Mouse (Mus musculus) cerebellum, adult 2 months (tissue): Measurements from ENCODE around the gene Maats1.

ENCODE experiments used
- CTCF ChIP-seq: fragments of 200-500 bp; IDR thresholded peaks from 2 replicates; pipeline ENCODE4 v1.5.1; 2011; ENCODE audit warnings: low read depth, mild to moderate bottlenecking, control low read depth, low read length, moderate library complexity, borderline replicate concordance; ENCODE audit not compliant: insufficient read depth
- POLR2A ChIP-seq: fragments of 200-500 bp; IDR thresholded peaks from 2 replicates; pipeline ENCODE4 v1.6.1; 2011; ENCODE audit warnings: low read length, control low read depth, borderline replicate concordance; ENCODE audit not compliant: insufficient read depth

- TF ChIP-seq POLR2A, result no peak
- no peak for TF ChIP-seq CTCF
Measured at GRCm38 (mm10) chr16:38280951-38281350, 61.0 kb downstream of the Maats1 start.
